Mouse (Mus musculus): Measurements from ENCODE around the gene Nodal. TPM values are rescaled to one million over a fixed set of nuclear protein-coding genes. Genes with fewer than 3 reads are reported as not detected.
"Not testable (repeated sequence)": the region's sequence is repeated elsewhere in the genome, so short reads cannot be mapped to it uniquely, and the experiment has no call there.

Nodal gene
- total RNA-seq, 2 experiments from 2014 or later = 0.21 to 0.28 TPM

DNA sequence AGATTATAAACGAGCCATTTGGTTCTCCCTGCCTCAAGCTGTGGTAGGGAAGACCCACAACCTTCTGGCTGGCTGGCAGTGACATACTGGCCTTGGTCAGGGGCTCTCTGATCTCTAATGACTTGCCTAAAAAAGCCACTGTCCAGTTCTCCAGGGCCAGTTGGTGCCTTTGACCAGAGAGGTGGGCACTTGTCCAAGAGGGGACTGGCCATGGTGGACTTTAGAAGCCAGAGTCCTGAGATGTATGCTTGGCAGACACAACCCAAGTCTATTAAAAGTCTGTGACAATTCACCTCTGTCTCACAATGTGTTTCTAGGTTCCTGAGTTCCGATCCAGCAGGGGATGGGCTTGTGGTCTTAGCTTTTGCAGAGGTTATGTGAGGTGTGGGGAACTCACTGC, 7.3 kb downstream of the Nodal start:
- DNase-seq (ENCODE audit: low spot score in 2 of 2) = no peak
- intact Hi-C loops (cut with DNase I) = no loop called here

- intact Hi-C loops (cut with DNase I) = no loop called here
- DNase-seq (ENCODE audit: low spot score in 2 of 2) = no peak
These were observed 8.5 kb downstream of the Nodal start for GRCm38 (mm10) chr10:61426251-61426757.

DNA sequence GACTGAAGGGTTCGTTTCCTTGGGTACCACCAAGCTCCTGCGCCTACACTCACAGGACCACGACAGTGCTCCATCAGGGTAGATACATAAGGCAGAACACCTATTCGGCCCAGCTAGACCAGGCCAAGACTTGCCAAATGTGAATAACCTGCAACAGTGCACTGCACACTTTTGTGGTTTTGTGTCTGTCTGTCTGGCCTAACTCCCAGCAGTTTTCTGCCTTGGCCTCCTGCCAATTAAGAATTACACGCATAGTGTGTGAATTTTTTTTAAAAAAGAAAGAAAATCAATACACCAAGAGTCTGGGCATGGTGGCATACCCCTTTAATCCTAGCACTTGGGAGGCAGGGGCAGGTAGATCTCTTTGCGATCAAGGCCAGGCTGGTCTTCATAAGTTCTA, 10.2 kb downstream of the Nodal start:
- intact Hi-C loops (cut with DNase I) = no loop called here
- DNase-seq (ENCODE audit: low spot score in 2 of 2) = no peak

DNA sequence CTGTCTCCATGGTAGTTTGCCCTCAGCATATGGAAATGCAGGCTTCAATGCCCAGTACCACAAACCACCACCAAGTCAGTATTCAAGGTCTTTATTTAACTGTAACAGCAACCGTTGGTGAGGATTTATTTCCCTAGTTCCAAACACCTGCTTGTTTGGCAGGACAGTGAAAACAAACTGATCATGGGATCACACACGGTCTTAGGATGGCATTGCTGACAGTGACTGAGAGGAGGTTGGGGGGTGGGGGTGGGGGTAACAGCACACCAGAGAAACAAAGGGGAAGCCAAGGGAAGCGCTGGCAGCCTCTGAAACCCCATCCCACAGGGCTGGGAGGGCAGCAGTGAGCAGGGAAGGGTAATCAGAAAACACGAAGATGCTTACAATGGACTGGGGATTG, 10.6 kb downstream of the Nodal start:
- DNase-seq (ENCODE audit: low spot score in 2 of 2) = no peak
- intact Hi-C loops (cut with DNase I) = no loop called here

- intact Hi-C loops (cut with DNase I) = no loop called here
- no peak for DNase-seq (ENCODE audit: low spot score in 2 of 2)
These were observed 11.3 kb downstream of the Nodal start for GRCm38 (mm10) chr10:61429043-61429442.

- intact Hi-C loops (cut with DNase I) = no loop called here
- DNase-seq (ENCODE audit: low spot score in 2 of 2) = peak; percentile 52 to 94
These were observed 13.6 kb downstream of the Nodal start for GRCm38 (mm10) chr10:61431375-61431774.

- intact Hi-C loops (cut with DNase I) = no loop called here
- DNase-seq (ENCODE audit: low spot score in 2 of 2) = no peak
These were observed 22.5 kb downstream of the Nodal start for GRCm38 (mm10) chr10:61440202-61440800.

- DNase-seq (ENCODE audit: low spot score in 2 of 2) = no peak
- intact Hi-C loops (cut with DNase I) = no loop called here
These were observed 25.7 kb downstream of the Nodal start for GRCm38 (mm10) chr10:61443456-61443855.

DNA sequence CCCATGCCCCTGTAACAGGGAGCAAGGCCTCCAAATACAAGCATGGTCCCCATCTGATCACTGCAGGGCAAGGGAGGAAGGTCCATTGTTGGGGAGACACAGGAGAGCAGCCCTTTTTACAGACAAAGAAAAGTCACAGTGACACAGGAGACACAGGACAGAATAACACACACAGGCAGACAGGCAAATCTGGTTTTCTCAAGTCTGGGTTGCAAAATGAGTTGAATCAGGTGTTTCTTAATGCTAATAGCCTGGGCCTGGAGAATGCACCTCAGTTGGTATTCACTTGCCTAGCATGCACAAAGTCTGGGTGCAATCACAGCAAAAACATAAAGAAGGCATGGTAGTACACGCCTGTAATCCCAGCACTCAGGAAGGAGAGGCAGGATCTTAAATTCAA, 26.1 kb downstream of the Nodal start:
- intact Hi-C loops (cut with DNase I) = no loop called here
- no peak for DNase-seq (ENCODE audit: low spot score in 2 of 2)

- peak in 1 of 2 experiments; percentile 72 for DNase-seq (ENCODE audit: low spot score in 2 of 2)
- intact Hi-C loops (cut with DNase I) = no loop called here
These were observed 27.2 kb downstream of the Nodal start for GRCm38 (mm10) chr10:61445016-61445415.

DNA sequence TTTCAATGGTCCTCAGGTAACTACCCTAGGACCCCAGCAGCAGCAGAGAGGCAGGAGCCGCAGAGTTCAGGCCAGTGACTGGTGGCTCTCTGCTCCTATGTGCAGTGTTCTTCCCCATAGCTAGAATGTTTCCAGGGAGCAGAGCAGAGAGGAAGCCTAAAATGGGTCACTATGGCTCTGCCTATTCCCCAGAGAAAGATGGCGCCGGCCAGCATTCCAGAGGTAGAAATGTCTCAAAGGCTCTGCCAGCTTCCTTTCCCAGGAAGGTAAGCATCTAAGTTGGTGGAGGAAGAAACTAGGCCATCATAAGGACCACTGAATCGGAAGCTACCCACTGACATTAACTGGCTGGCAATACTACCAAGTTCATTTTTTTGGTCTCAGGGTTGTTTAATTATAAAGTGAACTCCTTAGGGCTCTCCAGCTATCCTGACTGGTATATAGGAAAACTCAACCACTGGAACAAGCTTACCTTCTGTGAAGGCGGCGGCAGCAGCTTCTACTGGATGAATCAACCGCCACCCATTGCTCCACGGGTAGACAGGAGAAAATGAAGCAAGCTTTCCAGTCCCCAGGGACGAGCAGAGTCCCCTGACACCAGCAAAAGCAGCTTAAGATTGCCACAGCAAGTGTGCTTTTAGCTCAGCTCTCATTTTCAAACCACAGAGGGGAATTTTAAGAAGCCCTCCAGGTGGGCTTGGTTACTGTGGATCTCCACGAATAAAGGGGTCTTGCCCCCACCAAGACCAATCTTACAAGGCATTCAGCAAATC, 30.0 kb downstream of the Nodal start:
- no peak for DNase-seq (ENCODE audit: low spot score in 2 of 2)
- intact Hi-C loops (cut with DNase I) = no loop called here

DNA sequence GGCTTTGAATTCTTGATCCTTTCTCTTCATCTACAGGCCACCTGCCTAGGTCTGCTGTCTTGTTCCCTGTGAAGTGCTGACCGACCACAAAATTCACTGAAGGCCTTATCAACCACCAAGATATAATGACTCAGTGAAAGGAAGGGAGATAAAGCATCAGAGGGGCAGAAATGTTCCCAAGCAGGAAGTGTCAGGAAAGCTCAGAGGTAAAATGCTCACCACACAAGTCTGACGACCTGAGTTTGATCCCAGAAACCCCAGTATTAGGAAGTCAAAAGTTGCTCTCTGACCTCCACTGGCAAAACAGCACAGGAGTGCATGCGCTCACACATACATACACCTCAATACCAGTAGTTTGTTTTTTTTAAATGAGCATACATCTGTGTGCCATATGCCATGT, 31.1 kb downstream of the Nodal start:
- DNase-seq (ENCODE audit: low spot score in 2 of 2) = no peak
- intact Hi-C loops (cut with DNase I) = no loop called here

- intact Hi-C loops (cut with DNase I) = no loop called here
- peak in 1 of 2 experiments; percentile 8 for DNase-seq (ENCODE audit: low spot score in 2 of 2)
These were observed 33.7 kb downstream of the Nodal start for GRCm38 (mm10) chr10:61451463-61451930.

- intact Hi-C loops (cut with DNase I) = no loop called here
- peak; percentile 24 to 54 for DNase-seq (ENCODE audit: low spot score in 2 of 2)
These were observed 34.3 kb downstream of the Nodal start for GRCm38 (mm10) chr10:61451931-61452617.

DNA sequence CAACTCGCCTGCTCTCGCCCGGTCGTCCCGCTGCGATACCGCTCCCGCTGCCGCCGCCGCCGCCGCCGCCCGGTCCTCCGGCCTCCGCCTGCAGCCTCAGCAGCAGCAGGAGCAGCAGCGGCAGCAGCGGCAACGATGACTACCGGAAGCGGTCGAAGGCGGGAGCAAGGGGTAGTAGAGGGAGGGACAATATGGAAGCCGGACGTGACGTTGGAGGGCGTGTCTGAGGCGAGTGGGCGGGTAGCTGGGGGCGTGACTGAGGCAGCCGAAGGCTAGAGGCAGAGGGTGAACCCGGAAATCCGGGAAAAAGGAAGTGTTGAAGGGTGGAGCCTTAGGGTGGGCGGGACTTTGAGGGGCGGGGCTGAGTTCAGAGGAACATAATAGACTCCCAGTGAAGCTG, 34.9 kb downstream of the Nodal start, which contains the start of gene Eif4ebp2:
Gene Eif4ebp2, minus strand, starts transcription at position 17 of the 400 bp plus-strand sequence.
- peak; percentile 97 to 99 for DNase-seq (ENCODE audit: low spot score in 2 of 2)
- intact Hi-C loops (cut with DNase I) = no loop called here

DNA sequence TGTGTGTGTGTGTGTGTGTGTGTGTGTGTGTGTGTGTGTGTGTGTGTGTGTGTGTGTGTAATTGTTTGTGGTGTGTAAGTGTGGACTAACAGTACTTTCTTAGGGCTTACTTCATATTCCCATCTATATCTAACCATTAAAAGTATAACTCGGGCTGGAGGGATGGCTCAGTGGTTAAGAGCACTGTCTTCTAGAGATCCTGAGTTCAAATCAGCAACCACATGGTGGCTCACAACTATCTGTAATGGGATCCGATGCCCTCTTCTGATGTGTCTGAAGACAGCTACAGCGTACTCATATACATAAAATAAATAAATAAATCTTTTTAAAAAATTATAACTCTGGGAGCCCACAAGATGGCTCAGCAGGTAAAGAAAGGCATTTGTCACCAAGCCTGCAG, 35.4 kb downstream of the Nodal start:
- DNase-seq (ENCODE audit: low spot score in 2 of 2); intact Hi-C loops (cut with DNase I): not testable (repeated sequence)

DNA sequence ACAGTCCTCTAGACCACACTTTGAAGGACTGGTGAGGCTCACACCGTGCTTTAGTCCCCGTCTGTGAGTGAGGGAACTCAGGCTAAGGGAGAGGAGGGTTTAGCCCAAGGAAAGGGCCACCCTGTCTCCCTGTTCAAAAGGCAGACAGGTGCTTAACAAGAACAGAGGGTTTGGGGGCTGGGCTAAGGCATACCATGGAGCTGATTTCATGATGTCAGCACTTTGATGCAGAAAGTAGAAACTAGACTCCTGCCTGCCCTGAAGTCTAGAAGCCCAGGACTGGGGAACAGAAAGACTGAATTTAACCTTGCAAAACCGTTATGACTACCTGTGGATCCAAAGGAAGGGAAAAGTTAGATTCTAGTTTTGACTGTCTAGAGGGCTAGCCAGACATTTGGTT, 39.4 kb downstream of the Nodal start:
- DNase-seq (ENCODE audit: low spot score in 2 of 2) = no peak
- intact Hi-C loops (cut with DNase I) = no loop called here

GRCm38 (mm10) chr10:61465009-61465408, 47.2 kb downstream of the Nodal start:
- DNase-seq (ENCODE audit: low spot score in 2 of 2) = no peak
- intact Hi-C loops (cut with DNase I) = no loop called here

GRCm38 (mm10) chr10:61466242-61466641, 48.5 kb downstream of the Nodal start:
- DNase-seq (ENCODE audit: low spot score in 2 of 2) = no peak
- intact Hi-C loops (cut with DNase I) = no loop called here

GRCm38 (mm10) chr10:61466873-61467272, 49.1 kb downstream of the Nodal start:
- intact Hi-C loops (cut with DNase I) = no loop called here

More at GRCm38 (mm10) chr10:61466873-61467272, 49.1 kb downstream of the Nodal start:
- no peak for DNase-seq (ENCODE audit: low spot score in 2 of 2)
